8 mouse cellular contexts compared by ENCODE assay signal in genomic region chr9:15306398-15307119, GRCm38 (mm10). TPM values are rescaled to one million over a fixed set of nuclear protein-coding genes. Genes with fewer than 3 reads are reported as not detected.
DNase-seq lines count a peak whose midpoint lies in the region; ATAC-seq and TF ChIP-seq lines count a peak whose summit lies in the region.

Gene 4931406C07Rik (minus strand): TSS chr9:15306448.

- H3K9ac ChIP-seq in kidney, embryonic 14.5 days (ENCODE audit: low read depth, low read length) = peak within 1 kb of the TSS; percentile 91
- peak within 1 kb of the TSS; percentile 90 for H3K9ac ChIP-seq in CH12.LX (ENCODE audit: insufficient read depth, low read depth)
- peak within 1 kb of the TSS; percentile 99 for H3K9ac ChIP-seq in heart, embryonic 15.5 days

- under 1% methylated on average over 35 of the region's 35 CpGs for WGBS in kidney, embryonic 14.5 days
- WGBS in heart, embryonic 15.5 days = 1% methylated on average over 35 of the region's 35 CpGs
- under 1% methylated on average over 35 of the region's 35 CpGs for WGBS in limb, embryonic 10.5 days
- WGBS in olfactory bulb, adult 2 months = under 1% methylated on average over 35 of the region's 35 CpGs

- peak within 1 kb of the TSS; percentile 74 for H3K4me3 ChIP-seq in kidney, embryonic 14.5 days (ENCODE audit: low read length)
- H3K4me3 ChIP-seq in CH12.LX (replicated peaks in 1 of 3; ENCODE audit: low read depth in 2 of 3, low read length in 2 of 3, poor library complexity in 1 of 3) = peak within 1 kb of the TSS; percentile 69 to 94 (median 85)
- H3K4me3 ChIP-seq in brown adipose tissue, adult 24 weeks (ENCODE audit: insufficient read depth, low read depth, low read length) = peak within 1 kb of the TSS; percentile 96
- peak within 1 kb of the TSS; percentile 98 for H3K4me3 ChIP-seq in heart, embryonic 15.5 days
- H3K4me3 ChIP-seq in limb, embryonic 10.5 days = peak within 1 kb of the TSS; percentile 77
- peak within 1 kb of the TSS; percentile 55 for H3K4me3 ChIP-seq in olfactory bulb, adult 2 months (ENCODE audit: insufficient read depth, low read depth, low read length)

- peaks cover 21% of the 10 kb centered on the region for H3K4me1 ChIP-seq in kidney, embryonic 14.5 days (ENCODE audit: control insufficient read depth, insufficient read depth, low read length)
- peaks cover 2 to 32% of the 10 kb centered on the region in 2 experiments; a peak in 3 of 4 replicates for H3K4me1 ChIP-seq in CH12.LX (ENCODE audit: control insufficient read depth in 1 of 2, insufficient read depth in 2 of 2)
- H3K4me1 ChIP-seq in brown adipose tissue, adult 24 weeks (ENCODE audit: control insufficient read depth, insufficient read depth, insufficient read length, low read length) = no peaks in the 10 kb centered on the region
- peaks cover 32% of the 10 kb centered on the region for H3K4me1 ChIP-seq in heart, embryonic 15.5 days (replicated peaks)
- peaks cover 25% of the 10 kb centered on the region for H3K4me1 ChIP-seq in limb, embryonic 10.5 days
- peaks cover 2% of the 10 kb centered on the region for H3K4me1 ChIP-seq in olfactory bulb, adult 2 months (ENCODE audit: control insufficient read depth, insufficient read depth, low read length)

- in situ Hi-C loops in CH12.LX (cut with MboI; ENCODE audit: low pct_ligation_motif_present, low pct_unique_long_range_greater_than_20kb, low sequenced_read_pairs) = no loop called here

- peaks cover 43% of the 10 kb centered on the region for H3K79me2 ChIP-seq in CH12.LX (replicated peaks; ENCODE audit: control insufficient read depth, extremely low read depth, insufficient read depth, poor library complexity, severe bottlenecking)

- H3K9me3 ChIP-seq in kidney, embryonic 14.5 days (ENCODE audit: control insufficient read depth, low read length) = no peaks in the 10 kb centered on the region
- H3K9me3 ChIP-seq in CH12.LX (replicated peaks; ENCODE audit: low read length) = no peaks in the 10 kb centered on the region
- no peaks in the 10 kb centered on the region for H3K9me3 ChIP-seq in heart, embryonic 15.5 days (replicated peaks)
- H3K9me3 ChIP-seq in limb, embryonic 10.5 days (replicated peaks) = no peaks in the 10 kb centered on the region

- no peak for DNase-seq in kidney, adult 8-10 months
- DNase-seq in CH12.LX (ENCODE audit: extremely low read depth) = no peak
- DNase-seq in limb, embryonic 10.5 days (ENCODE audit: low spot score) = no peak
- DNase-seq in ovary, adult 18-20 months (ENCODE audit: low spot score) = no peak

- TF ChIP-seq CTCF in CH12.LX (conservative IDR thresholded peaks at IDR 0.05 in 1 of 2, IDR thresholded peaks at IDR 0.05 in 1 of 2; ENCODE audit: low read depth in 2 of 2, low read length in 2 of 2) = no peak
- no peak for TF ChIP-seq CTCF in olfactory bulb, adult 2 months (IDR thresholded peaks at IDR 0.05; ENCODE audit: insufficient read depth, low read depth, low read length)

- H3K27ac ChIP-seq in kidney, embryonic 14.5 days (ENCODE audit: low read depth, low read length) = peak within 1 kb of the TSS; percentile 85
- H3K27ac ChIP-seq in CH12.LX (ENCODE audit: insufficient read depth, low read depth) = peak within 1 kb of the TSS; percentile 57
- peak within 1 kb of the TSS; percentile 94 for H3K27ac ChIP-seq in brown adipose tissue, adult 24 weeks (replicated peaks; ENCODE audit: low read depth, low read length)
- peak within 1 kb of the TSS; percentile 97 for H3K27ac ChIP-seq in heart, embryonic 15.5 days
- H3K27ac ChIP-seq in limb, embryonic 10.5 days = peak within 1 kb of the TSS; percentile 96
- no peak within 1 kb of the TSS for H3K27ac ChIP-seq in olfactory bulb, adult 2 months (ENCODE audit: insufficient read depth, low read depth, low read length)

- no peak for TF ChIP-seq EP300 in CH12.LX (IDR thresholded peaks at IDR 0.05; ENCODE audit: low read length)

- dilution Hi-C loops in CH12.LX (cut with MboI; ENCODE audit: extremely low pct_ligation_motif_present, extremely low pct_unique_long_range_greater_than_20kb, low sequenced_read_pairs) = no loop called here

- peaks cover 42% of the 10 kb centered on the region for H3K36me3 ChIP-seq in kidney, embryonic 14.5 days (ENCODE audit: control insufficient read depth, insufficient read depth, low read length)
- H3K36me3 ChIP-seq in CH12.LX (replicated peaks in 1 of 2; ENCODE audit: control insufficient read depth in 1 of 2, insufficient read depth in 1 of 2, low read length in 1 of 2) = peaks cover 23 to 39% of the 10 kb centered on the region in 2 experiments
- H3K36me3 ChIP-seq in heart, embryonic 15.5 days = peaks cover 36% of the 10 kb centered on the region
- peaks cover 45% of the 10 kb centered on the region for H3K36me3 ChIP-seq in limb, embryonic 10.5 days

- H3K27me3 ChIP-seq in kidney, embryonic 14.5 days (ENCODE audit: control insufficient read depth, insufficient read depth, low read length) = no peaks in the 10 kb centered on the region
- no peaks in the 10 kb centered on the region for H3K27me3 ChIP-seq in CH12.LX (replicated peaks)
- H3K27me3 ChIP-seq in heart, embryonic 15.5 days = no peaks in the 10 kb centered on the region
- H3K27me3 ChIP-seq in limb, embryonic 10.5 days (ENCODE audit: low read depth, poor library complexity, severe bottlenecking) = no peaks in the 10 kb centered on the region

- TF ChIP-seq RAD21 in CH12.LX (IDR thresholded peaks at IDR 0.05; ENCODE audit: low read depth, low read length) = no peak

- TF ChIP-seq POLR2A in CH12.LX (IDR thresholded peaks at IDR 0.05; ENCODE audit: low read depth, low read length) = peak; percentile 11; the same call in 1 of the 2 replicates
- TF ChIP-seq POLR2A in olfactory bulb, adult 2 months (IDR thresholded peaks at IDR 0.05; ENCODE audit: insufficient read depth, low read depth, low read length) = no peak

- peak within 1 kb of the TSS; percentile 67 for H3K4me2 ChIP-seq in kidney, embryonic 14.5 days (replicated peaks; ENCODE audit: low read depth, low read length)
- H3K4me2 ChIP-seq in CH12.LX (ENCODE audit: insufficient read depth, low read depth, poor library complexity, severe bottlenecking) = peak within 1 kb of the TSS; percentile 90
- peak within 1 kb of the TSS; percentile 75 for H3K4me2 ChIP-seq in heart, embryonic 15.5 days

- peak; percentile 80 for ATAC-seq in kidney, embryonic 14.5 days (ENCODE audit: low FRiP score, low TSS enrichment)
- ATAC-seq in heart, embryonic 15.5 days (replicated peaks; ENCODE audit: insufficient number of reproducible peaks, insufficient read depth, low FRiP score, low read depth) = peak; percentile 74

TF ChIP-seq in CH12.LX, 34 proteins besides CTCF, POLR2A, EP300 and RAD21:
- no peak for TF ChIP-seq ZKSCAN1 (IDR thresholded peaks at IDR 0.05; ENCODE audit: borderline replicate concordance, low read depth, low read length)
- TF ChIP-seq BHLHE40 (IDR thresholded peaks at IDR 0.05; ENCODE audit: low read depth, low read length) = no peak; the same call in 1 of the 2 replicates
- peak; percentile 37; the same call in 1 of the 2 replicates for TF ChIP-seq POLR2AphosphoS2 (IDR thresholded peaks at IDR 0.05; ENCODE audit: low read depth, low read length)
- TF ChIP-seq UBTF (IDR thresholded peaks at IDR 0.05; ENCODE audit: low read depth, low read length) = no peak
- 0 out of 2 replicates have a peak, but pooled peaks have one; percentile 49 for TF ChIP-seq KAT2A (IDR thresholded peaks at IDR 0.05; ENCODE audit: insufficient replicate concordance, low read length)
- TF ChIP-seq ELF1 (IDR thresholded peaks at IDR 0.05; ENCODE audit: low read depth, low read length) = no peak
- 0 out of 2 replicates have a peak, but pooled peaks have one; percentile 58 for TF ChIP-seq CHD1 (IDR thresholded peaks at IDR 0.05; ENCODE audit: low read depth, low read length)
- 0 out of 2 replicates have a peak, but pooled peaks have one; percentile 23 for TF ChIP-seq TBP (conservative IDR thresholded peaks at IDR 0.05; ENCODE audit: low read depth, low read length)
- peak; percentile 1; the same call in 1 of the 2 replicates for TF ChIP-seq USF1 (IDR thresholded peaks at IDR 0.05; ENCODE audit: low read depth, low read length)
- peak; percentile 84 for TF ChIP-seq MAX (IDR thresholded peaks at IDR 0.05; ENCODE audit: low read length)
- TF ChIP-seq MAFK (IDR thresholded peaks at IDR 0.05; ENCODE audit: insufficient replicate concordance, low read length) = no peak
- no peak for TF ChIP-seq TCF12 (IDR thresholded peaks at IDR 0.05; ENCODE audit: low read depth, low read length)
- no peak for TF ChIP-seq NELFE (IDR thresholded peaks at IDR 0.05; ENCODE audit: low read depth, low read length)
- peak; percentile 77 for TF ChIP-seq MXI1 (IDR thresholded peaks at IDR 0.05; ENCODE audit: low read depth, low read length)
- TF ChIP-seq E2F4 (IDR thresholded peaks at IDR 0.05; ENCODE audit: insufficient replicate concordance, low read depth, low read length) = no peak
- peak; percentile 32; the same call in 1 of the 2 replicates for TF ChIP-seq MEF2A (IDR thresholded peaks at IDR 0.05; ENCODE audit: borderline replicate concordance, low read depth, low read length)
- TF ChIP-seq MYC (IDR thresholded peaks at IDR 0.05; ENCODE audit: low read depth, low read length) = peak; percentile 97

RNA-seq across cellular contexts. Expression of gene 4931406C07Rik, which starts in this region (rescaled TPM):
- 10.4 and 13.8 TPM in 2 replicates for polyA plus RNA-seq in kidney, embryonic 14.5 days (2014; fragmentation: Nextera tagmentation; extraction: Ambion mirVana)
- total RNA-seq in CH12.LX (2012; rRNA removed) = 5.0 and 5.3 TPM in 2 replicates
- total RNA-seq in CH12.LX (2014; rRNA removed) = 10.9 and 12.0 TPM in 2 replicates
- polyA plus RNA-seq in CH12.LX (2012; ENCODE audit: insufficient read length, low read depth) = 20.2 and 22.4 TPM in 2 replicates
- polyA plus RNA-seq in brown adipose tissue, adult 24 weeks (2012; ENCODE audit: insufficient read depth, insufficient read length, missing spikeins) = 370 and 448 TPM in 2 replicates
- polyA plus RNA-seq in heart, embryonic 15.5 days (2015; fragmentation: Nextera tagmentation; extraction: Ambion mirVana) = 6.1 and 6.2 TPM in 2 replicates
- polyA plus RNA-seq in limb, embryonic 10.5 days (2016; fragmentation: Nextera tagmentation; extraction: Ambion mirVana) = 4.9 and 7.1 TPM in 2 replicates
- polyA plus RNA-seq in olfactory bulb, adult 2 months (2012; ENCODE audit: insufficient read depth, insufficient read length, low replicate concordance, missing spikeins) = not detected in 2 replicates
